Mouse (Mus musculus): ENCODE measurements around the gene Skiv2l.

GRCm38 (mm10) chr17:34799531-34799925, 50.5 kb downstream of the Skiv2l start:
- TF ChIP-seq CTCF (IDR thresholded peaks at IDR 0.05; ENCODE audit: low read depth) (no peak), EP300 (IDR thresholded peaks at IDR 0.05; ENCODE audit: low read depth) (no peak)
